Mouse (Mus musculus): ENCODE measurements at regions not wholly inside any gene's neighbourhood (a gene's known extent, or its start where the extent isn't known, plus 50 kb on each side); places are given as distances from the start of the nearest gene placed in this dataset.
A peak's percentile ranks its signal among the peaks of the same experiment; 100 is the strongest.

DNA sequence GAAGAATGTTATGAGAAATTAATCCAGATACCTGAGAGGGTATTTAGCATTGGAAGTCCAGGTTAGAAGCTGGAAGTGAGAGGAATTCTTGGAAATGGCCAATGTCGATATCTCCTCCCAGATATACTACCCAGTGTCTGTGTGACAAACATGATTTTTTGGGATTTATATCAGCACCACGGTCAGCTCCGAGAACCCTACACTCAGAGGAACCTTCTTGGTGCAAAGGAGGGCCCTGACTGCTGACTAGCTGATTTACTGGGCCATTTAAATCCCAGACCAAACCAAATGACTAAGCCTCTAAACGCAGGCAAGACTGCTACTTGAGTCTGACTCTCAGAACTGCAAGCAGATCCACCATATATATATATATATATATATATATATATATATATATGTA, 154.2 kb downstream of the Dmrta2 start:
- H3K27me3 ChIP-seq (ENCODE audit: control insufficient read depth, insufficient read depth, low read length): no peaks in the 10 kb centered on the region
- no peak overlapping the region for H3K4me3 ChIP-seq (ENCODE audit: low read depth, low read length)
- no peak overlapping the region for H3K27ac ChIP-seq (ENCODE audit: low read length)
- WGBS: 41% methylated on average over 4 of the region's 4 CpGs
- no peaks in the 10 kb centered on the region for H3K36me3 ChIP-seq (ENCODE audit: control insufficient read depth, insufficient read depth, low read length)
- no peak overlapping the region for H3K4me2 ChIP-seq (replicated peaks; ENCODE audit: low read depth, low read length)
- H3K9ac ChIP-seq (replicated peaks; ENCODE audit: low read depth, low read length): no peak overlapping the region
- H3K9me3 ChIP-seq (ENCODE audit: control insufficient read depth, low read depth, low read length): no peaks in the 10 kb centered on the region
- ATAC-seq (ENCODE audit: insufficient number of reproducible peaks, insufficient read depth, low FRiP score, low read depth): no peak
- H3K4me1 ChIP-seq (ENCODE audit: control insufficient read depth, insufficient read depth, low read length): peaks cover 5% of the 10 kb centered on the region; the same call in 1 of the 2 replicates

- no peak overlapping the region for H3K27ac ChIP-seq (ENCODE audit: low read length)
- no peak overlapping the region for H3K4me3 ChIP-seq (ENCODE audit: low read depth, low read length)
- ATAC-seq (ENCODE audit: insufficient number of reproducible peaks, insufficient read depth, low FRiP score, low read depth): peak; percentile 49; the same call in 1 of the 2 replicates
- H3K4me2 ChIP-seq (replicated peaks; ENCODE audit: low read depth, low read length): no peak overlapping the region
- no peak overlapping the region for H3K9ac ChIP-seq (replicated peaks; ENCODE audit: low read depth, low read length)
- 23% methylated on average over 7 of the region's 7 CpGs for WGBS
- H3K9me3 ChIP-seq (ENCODE audit: control insufficient read depth, low read depth, low read length): no peaks in the 10 kb centered on the region
- H3K36me3 ChIP-seq (ENCODE audit: control insufficient read depth, insufficient read depth, low read length): no peaks in the 10 kb centered on the region
- H3K4me1 ChIP-seq (ENCODE audit: control insufficient read depth, insufficient read depth, low read length): peaks cover 5% of the 10 kb centered on the region; the same call in 1 of the 2 replicates
- no peaks in the 10 kb centered on the region for H3K27me3 ChIP-seq (ENCODE audit: control insufficient read depth, insufficient read depth, low read length)
These were observed 156.2 kb downstream of the Dmrta2 start for GRCm38 (mm10) chr4:110134036-110134435.

GRCm38 (mm10) chr4:110145229-110145628, 167.4 kb downstream of the Dmrta2 start:
- Histone ChIP-seq H3K27me3 (ENCODE audit: control insufficient read depth, insufficient read depth, low read length) (no peaks in the 10 kb centered on the region), H3K36me3 (ENCODE audit: control insufficient read depth, insufficient read depth, low read length) (no peaks in the 10 kb centered on the region), H3K9ac (replicated peaks; ENCODE audit: low read depth, low read length) (no peak overlapping the region), H3K27ac (ENCODE audit: low read length) (no peak overlapping the region), H3K9me3 (ENCODE audit: control insufficient read depth, low read depth, low read length) (no peaks in the 10 kb centered on the region), H3K4me3 (ENCODE audit: low read depth, low read length) (no peak overlapping the region), H3K4me1 (ENCODE audit: control insufficient read depth, insufficient read depth, low read length) (no peaks in the 10 kb centered on the region), H3K4me2 (replicated peaks; ENCODE audit: low read depth, low read length) (no peak overlapping the region)
- WGBS: 90% methylated on average over 1 of the region's 1 CpGs
- ATAC-seq (ENCODE audit: insufficient number of reproducible peaks, insufficient read depth, low FRiP score, low read depth): 0 out of 2 replicates have a peak, but pooled peaks have one; percentile 37

DNA sequence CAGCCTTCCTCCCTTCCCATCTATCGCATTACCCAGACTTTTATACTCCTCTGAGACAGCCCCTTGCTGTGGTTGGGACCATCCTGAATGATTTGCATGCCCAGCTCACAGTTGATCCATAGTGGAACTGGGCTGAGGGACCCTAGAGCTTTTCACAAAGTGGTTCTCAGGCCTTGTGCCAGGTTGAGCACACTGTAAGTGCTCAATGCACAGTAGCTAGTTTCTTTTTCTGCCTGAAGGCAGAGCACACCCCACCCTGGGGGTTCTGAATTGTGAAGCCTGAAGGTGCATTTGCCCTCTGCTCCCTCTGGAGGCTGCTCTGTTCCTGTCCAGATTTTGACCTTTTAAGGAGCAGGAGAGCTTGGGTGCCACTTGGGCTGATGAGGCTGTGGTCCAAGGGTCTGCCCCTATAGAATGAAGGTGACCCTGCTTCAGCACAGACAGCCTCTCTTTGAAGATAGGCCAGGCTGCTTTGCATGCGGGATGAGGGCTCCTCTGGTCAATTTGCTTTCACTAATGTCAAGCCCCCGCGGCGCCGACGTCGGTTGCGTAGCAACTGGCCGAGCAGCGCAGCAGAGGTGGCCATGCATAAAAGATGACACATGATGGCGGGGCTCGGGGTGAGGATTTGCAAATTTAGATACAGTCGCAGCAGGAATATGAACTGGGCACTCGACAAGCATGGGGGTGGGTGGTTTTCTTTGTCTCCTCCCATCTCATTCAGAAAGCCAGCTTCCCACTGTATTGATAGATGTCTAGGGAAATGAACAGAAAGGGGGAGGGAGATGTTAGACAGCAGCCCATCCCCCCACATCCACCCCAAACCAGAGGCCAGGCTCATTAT, 174.5 kb downstream of the Dmrta2 start:
- Histone ChIP-seq H3K9ac (replicated peaks; ENCODE audit: low read depth, low read length) (no peak overlapping the region), H3K4me1 (ENCODE audit: control insufficient read depth, insufficient read depth, low read length) (no peaks in the 10 kb centered on the region), H3K36me3 (ENCODE audit: control insufficient read depth, insufficient read depth, low read length) (no peaks in the 10 kb centered on the region), H3K4me2 (replicated peaks; ENCODE audit: low read depth, low read length) (no peak overlapping the region), H3K4me3 (ENCODE audit: low read depth, low read length) (no peak overlapping the region), H3K27me3 (ENCODE audit: control insufficient read depth, insufficient read depth, low read length) (no peaks in the 10 kb centered on the region), H3K9me3 (ENCODE audit: control insufficient read depth, low read depth, low read length) (no peaks in the 10 kb centered on the region), H3K27ac (ENCODE audit: low read length) (no peak overlapping the region)
- no peak for ATAC-seq (ENCODE audit: insufficient number of reproducible peaks, insufficient read depth, low FRiP score, low read depth)
- WGBS: 26% methylated on average over 15 of the region's 15 CpGs
